Mouse (Mus musculus): ENCODE results near the gene Gga2.

- TF ChIP-seq CTCF (IDR thresholded peaks at IDR 0.05; ENCODE audit: low read depth): no peak
- TF ChIP-seq EP300 (IDR thresholded peaks at IDR 0.05; ENCODE audit: low read depth): no peak
These were observed 82.7 kb downstream of the Gga2 start for GRCm38 (mm10) chr7:121938124-121938891.

All from liver, embryonic 14.5 days (tissue).